Mouse (Mus musculus) frontal cortex, adult 2 months (tissue): ENCODE data around the gene Rubcn. TPM values are rescaled to one million over a fixed set of nuclear protein-coding genes. Genes with fewer than 3 reads are reported as not detected.
"Not testable (repeated sequence)": the region's sequence is repeated elsewhere in the genome, so short reads cannot be mapped to it uniquely, and the experiment has no call there.

ENCODE experiments used
- DNase-seq, 2 experiments: peaks; one replicate each; pipeline ENCODE4 v3.0.0; 2022; ENCODE audit warnings: low spot score in 1 of 2; ENCODE audit errors: extremely low spot score in 1 of 2
- polyA plus RNA-seq: library from polyadenylated mRNA; depleted of rRNA; stranded (reverse); fragments of >200 nt; gene quantifications from 2 replicates; pipeline ENCODE4 v1.2.3, GENCODE M21; 2012; rRNA removed

Gene Rubcn
- polyA plus RNA-seq: 75.0 and 76.5 TPM in 2 replicates

DNA sequence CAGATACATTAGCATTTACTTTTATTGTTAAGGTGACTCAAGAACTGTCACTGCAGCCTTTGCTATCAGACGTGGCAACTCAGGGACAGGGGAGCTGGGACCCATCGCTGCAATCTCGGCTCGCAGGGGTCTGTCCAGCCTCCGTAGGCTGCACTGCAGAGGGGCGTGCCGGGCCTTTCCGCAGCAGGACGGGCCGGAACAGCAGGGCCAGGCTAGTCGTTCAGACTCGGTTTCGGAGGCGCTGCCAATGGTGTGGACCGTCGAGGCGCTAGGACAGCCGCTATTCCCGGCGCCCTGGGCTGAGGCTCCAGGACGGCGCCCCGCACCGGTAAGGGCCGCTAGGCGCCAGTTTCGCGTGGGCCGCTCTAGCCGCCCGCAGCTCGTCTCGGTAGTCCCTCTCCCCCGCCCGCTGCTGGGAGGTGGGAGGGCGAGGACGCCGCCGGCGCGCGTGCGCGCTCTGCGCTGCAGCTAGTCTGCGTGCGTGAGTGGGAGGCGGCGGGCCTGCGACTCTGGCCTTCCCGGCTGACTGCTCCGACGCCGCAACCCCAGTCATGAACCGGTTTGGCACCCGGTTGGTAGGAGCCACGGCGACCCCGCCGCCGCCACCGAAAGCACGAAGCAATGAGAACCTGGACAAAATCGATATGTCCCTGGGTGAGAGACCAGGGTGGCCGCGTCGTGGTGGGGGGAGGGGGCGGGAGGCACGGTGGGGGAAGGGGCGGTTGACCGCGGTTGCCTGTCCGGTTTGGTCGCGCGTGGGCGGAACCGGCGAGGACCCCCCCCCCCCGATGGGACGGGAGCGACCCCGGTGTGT is at the start of gene Rubcn, which contains the start of gene Fyttd1:
Gene Rubcn, minus strand, starts transcription at position 424 of the 814 bp plus-strand sequence.
Gene Fyttd1, plus strand, starts transcription at position 158 of the 814 bp plus-strand sequence.
- DNase-seq: peak; percentile 91 to 97

DNA sequence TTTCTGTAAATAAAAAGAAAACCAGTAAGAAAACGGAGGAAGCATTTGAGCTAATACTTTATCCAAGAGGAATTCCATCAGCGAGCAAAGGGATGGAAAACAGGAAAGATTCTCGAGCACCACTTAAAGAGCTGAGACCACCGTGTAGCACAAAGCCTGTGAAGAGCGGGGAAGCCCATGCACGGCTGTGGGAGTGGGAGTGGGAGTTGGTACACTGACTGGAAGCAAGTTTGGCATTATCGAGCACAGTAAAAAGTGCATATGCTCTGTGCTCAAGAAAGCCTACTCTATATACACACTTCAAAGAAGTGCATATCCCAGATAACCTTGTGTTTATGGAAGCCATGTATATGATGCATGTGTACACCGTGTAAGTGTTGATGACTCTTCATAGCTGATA is 49.5 kb upstream of the Rubcn start:
- no peak for DNase-seq

DNA sequence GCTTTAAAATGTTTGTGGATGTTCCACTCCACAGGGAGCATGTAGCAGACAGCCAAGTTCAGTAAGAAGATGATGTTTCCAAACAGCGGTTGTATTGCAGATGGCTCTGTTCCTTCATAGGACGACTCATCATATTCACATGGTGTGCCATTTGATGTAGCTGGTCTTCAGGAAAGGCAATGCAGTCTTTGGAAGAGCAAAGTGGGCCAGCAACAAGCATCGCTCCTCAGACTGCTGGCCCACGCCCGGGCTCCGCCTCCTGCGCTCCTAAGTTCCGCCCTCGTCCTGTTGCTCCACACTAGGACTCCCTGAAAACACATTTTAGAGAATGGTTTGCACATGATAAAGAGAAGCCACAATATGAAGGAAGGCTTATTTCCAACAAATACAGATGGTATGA is 49.1 kb upstream of the Rubcn start:
- DNase-seq: peak in 1 of 2 experiments; percentile 32

DNA sequence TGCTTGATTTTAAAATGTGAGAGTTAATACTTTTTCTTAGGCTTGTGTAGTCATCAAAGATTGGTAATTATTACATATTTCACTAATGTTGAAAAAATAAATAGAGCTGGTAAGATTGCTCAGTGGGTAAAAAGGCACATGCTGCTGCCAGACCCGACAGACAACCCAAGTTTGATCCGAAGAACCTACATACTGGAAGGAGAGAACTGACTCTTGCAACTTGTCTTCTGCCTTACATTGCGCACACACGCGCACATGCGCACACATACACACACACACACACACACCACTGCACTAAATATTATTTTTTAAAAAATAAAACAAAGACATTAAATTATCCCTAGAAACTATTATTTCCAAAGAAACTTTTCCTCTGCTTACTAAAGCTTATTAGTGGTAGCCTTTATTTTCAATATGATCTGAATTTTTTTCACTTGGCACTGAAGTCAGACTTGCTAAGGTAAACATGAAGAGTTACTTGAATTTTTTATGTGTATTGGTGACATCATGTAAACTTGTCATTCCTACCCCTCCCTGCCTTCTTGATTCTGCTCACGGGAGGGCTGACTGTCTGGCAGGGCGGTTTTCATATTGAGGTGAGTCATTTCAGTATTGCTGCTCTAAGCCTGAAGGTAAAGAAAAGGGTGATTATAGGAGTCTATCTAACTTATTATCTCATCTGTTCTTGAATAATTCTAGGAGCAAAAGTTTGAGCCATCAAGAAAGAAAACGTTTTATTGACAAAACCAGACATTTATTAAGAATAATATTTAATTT is 37.9 kb upstream of the Rubcn start:
- no peak for DNase-seq

DNA sequence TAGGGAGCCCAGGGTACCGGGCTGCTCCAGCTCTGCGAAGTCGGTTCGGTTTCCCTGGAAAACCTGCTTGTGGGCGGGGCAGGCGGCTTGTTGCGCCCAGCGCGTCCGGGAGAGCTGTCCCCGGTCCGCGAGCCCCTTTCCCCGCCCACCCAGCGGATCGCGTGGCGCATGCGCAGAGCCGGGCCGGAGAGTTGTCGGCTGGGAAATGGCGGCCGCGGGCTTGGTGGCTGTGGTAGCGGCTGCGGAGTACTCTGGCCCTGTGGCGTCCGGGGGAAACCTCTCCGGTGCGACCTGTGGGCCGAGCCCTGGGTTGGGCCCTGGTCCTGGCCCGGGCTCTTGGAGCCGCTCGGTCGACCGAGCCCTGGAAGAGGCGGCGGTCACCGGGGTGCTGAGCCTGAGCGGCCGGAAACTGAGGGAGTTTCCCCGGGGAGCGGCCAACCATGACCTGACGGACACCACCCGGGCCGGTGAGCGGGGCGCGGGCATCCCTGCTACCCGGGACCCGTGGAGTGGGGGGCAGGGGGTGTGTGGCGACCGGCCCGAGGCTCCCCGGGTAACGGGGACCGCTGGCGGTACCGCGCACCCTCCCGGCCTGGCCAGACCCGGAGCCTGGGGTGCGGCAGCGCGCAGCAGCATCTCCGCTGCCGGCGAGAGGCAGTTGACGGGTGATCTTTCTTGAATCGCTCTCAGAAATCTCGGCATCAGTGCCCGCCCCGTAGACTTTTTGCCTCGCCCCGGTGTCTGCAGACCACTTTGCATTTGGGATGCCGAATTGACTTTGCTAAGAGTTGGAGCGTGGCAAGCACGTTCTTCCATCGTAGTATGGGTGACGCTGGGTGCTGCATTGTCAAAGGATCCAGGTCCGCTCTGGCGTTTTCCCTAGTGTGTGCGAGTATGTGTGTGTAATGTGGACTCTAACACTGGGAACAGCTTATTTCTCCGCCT is 36.6 kb upstream of the Rubcn start, which contains the start of gene Lrch3:
Gene Lrch3, plus strand, starts transcription at position 164 of the 945 bp plus-strand sequence.
- DNase-seq: peak; percentile 62 to 93

DNA sequence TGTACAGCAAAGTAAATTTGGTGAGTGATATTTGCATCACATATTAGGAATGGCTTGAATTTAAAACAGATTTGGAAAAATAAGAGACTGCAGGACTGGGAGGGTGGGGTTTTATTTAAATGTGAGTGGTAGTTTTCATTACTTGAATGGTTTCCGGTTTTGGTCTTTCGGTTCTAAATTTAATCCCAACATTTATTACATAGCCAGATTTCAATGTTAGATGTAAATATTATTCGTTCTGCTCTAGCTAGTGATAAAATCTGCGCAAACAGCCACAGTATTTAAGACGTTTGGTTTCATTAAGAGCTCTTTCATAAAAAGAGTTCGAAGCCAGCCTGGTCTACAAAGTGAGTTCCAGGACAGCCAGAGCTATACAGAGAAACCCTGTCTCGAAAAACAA is 35.6 kb upstream of the Rubcn start:
- no peak for DNase-seq

DNA sequence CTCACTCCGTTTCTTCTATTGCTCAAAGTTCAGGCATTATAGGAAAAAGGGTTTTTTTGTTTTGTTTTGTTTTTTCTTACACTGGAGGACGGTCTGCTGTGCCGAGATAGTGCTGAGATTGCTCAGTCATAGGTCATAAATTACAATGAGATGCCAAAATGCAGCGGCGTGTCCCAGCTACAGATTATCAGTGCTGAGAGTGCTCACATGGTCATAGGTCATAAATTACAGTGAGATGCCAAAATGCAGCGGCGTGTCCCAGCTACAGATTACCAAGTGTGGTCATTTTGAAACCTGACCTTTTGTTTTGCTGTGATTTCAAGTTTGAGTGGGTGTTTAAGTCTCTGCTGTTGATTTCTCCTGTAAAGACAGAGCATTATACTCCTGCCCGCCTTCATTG is 29.2 kb upstream of the Rubcn start:
- no peak for DNase-seq

DNA sequence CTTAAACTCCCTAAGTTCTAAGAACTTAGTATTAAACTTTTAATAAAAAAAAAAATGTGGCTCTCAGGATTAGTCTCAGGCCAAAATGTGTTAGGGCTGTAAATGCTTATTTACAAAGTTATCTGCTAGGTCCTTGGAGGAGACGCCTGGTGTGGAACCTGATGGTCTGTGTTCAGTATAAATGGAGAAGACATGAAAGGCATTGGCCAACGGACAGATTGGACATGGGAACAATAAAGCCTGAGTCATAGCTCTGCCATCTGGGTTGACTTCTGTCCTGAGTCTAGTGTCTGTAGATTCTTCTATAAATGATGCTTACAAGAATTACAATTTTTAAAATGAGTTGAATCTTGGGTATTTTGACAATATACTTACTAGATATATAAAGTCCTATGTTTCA is 28.6 kb upstream of the Rubcn start:
- DNase-seq: no peak

DNA sequence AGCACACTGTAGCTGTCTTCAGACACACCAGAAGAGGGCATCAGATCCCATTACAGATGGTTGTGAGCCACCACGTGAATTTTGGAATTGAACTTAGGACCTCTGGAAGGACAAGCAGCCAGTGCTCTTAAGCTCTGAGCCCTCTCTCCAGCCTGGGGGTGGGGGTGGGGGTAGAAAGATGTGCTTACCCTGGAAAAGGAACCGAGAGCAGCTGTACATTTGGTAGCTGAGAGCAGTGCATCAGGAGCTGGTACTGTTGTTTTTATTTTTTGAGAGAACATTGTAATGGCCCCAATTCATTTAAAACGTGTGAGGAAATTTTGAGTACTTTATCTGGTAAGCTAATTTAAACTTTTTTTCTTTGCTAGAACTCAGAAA is 24.5 kb upstream of the Rubcn start:
- no peak for DNase-seq

DNA sequence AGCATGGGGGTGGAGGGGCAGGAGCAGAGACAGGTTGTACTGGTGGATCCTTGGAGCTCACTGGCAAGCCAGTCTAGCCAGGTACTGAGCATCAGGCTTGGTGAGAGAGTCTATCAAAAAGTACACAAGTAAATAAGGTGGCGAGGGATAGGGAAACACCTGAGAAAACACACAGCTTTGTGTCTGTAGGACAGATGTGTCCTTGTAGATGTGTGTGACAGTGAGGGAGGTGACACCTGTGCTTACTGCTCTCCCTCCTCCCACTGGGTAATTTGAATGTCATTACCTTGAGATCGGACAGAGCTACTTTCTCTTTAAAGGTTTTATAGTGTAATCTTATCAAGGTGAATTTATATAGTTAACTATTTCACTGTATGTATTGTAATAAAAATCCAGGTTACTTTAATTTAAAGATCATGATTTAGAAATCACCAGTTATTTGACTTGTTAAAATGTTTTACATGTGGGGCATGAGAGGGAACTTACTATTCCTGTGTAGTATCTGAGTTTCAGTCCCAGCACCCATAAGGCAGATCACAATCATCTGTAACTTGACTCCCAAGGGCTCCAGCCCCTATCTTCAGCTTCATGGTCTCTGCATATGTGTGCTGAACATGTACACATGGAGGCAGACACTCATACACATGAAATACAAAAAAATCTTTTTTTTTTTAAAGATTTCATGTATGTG is 23.9 kb upstream of the Rubcn start:
- DNase-seq: no peak

DNA sequence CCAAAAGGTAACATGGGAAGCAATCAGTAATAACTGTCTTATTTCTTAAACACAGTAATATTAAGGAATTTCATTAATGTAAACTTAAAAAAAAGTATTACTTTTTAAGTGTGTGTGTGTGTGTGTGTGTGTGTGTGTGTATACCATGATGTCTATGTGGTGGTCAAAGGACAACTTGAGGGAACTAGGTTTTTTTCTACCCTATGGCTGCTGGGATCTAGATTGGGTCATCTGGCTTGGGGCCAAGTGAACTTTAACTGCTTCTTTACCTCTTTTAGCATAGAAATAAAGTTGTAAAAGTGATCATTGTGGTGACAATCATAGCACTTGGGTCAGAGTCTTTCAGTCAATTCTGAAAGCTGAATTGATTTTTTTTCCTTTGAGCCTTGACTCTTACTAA is 18.6 kb upstream of the Rubcn start:
- no peak for DNase-seq

DNA sequence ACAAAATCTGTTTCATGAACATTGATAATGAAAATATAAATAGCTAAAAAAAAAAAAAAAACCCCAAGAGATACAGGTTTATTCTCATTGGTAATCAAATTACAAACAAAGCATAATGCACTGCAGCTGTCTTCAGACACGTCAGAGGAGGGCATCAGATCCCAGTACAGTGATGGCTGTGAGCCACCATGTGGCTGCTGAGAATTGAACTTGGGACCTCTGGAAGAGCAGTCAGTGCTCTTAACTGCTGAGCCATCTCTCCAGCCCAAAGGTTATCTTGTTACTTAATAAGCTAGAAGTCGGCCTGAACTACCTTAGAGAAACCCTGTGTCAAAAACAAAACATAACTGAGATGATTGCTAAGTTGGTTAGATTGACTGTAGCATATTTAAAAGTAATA is 12.3 kb upstream of the Rubcn start:
- DNase-seq: no peak

DNA sequence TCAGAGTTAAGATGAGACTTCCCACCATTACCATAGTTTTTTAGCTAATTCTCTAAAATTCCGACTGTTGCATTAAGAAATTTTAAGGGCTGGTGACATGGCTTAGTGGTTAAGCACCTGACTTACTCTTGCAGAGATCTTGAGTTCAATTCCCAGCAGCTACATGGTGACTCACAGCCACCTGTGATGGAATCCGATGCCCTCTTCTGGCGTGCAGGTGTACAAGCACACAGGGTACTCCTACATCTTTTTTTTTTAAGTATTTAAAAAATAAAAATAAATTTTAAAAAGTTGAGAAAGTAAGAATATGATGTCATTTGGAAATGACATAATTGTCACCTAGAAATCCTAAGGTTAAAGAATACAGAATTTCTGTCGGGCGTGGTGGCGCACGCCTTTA is 10.4 kb upstream of the Rubcn start:
- DNase-seq: no peak

DNA sequence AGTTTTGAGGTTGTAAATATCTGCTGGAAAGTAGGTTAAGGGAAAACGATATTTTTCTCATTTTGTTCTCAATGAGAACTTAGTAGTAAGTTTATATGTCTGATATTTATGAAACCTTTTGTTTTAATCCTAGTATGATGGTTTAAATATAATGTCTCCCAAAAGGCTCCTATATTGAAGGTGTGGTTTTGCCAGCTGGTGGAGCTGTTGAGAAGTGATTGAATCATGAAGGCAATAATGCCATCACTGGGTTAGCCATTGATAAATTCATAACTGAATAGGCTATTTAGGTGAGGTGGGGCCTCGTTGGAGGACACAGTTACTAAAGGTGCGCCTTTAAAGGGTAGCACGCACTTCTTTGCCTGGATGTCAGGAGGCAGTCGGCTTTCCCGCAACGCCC is 4.0 kb upstream of the Rubcn start:
- DNase-seq: no peak

DNA sequence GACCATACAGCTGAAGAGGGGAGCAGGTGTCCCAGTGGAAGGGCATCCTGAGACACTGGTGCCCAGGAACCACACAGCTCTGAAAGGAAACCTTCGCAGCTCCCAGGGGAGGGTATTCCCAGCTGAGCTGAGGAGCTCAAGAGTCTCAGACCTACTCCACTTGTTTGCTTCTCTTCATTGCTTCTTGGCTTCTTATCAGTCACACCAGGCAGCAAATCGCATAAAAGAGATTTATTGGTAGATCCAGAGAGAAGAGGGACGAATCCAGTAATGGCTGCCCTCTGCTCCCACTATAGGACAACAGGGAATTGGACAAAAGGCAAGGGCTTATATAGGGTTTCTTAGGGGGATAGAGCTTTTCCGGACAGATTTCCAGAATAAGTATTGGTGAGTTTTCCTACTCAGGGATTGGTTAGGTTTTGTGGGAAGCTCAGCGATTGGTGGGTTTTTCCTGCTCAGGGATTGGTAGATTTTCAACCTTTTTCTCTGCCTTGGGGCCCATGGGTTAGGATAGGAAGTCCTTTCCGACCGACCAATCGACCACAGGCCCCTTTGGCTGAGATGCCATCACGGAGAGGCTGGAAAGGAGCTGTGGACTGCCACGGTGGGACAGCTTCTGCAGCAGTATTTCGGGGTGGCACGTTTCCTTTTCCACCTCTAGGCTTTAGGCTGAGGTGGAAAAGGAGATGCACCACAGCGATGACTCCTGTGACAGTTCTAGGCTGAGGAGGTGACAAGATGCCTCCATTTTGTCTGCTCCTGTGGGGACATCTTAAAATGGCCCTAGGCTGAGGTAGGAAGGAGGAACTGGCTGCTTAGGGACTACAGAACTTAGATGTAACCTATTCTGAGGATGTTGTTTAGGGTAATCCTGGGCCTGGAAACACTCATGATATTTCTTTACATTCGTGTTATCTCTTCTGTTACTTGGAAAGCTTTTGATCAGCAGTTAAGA is 1.7 kb upstream of the Rubcn start:
- DNase-seq: no peak

DNA sequence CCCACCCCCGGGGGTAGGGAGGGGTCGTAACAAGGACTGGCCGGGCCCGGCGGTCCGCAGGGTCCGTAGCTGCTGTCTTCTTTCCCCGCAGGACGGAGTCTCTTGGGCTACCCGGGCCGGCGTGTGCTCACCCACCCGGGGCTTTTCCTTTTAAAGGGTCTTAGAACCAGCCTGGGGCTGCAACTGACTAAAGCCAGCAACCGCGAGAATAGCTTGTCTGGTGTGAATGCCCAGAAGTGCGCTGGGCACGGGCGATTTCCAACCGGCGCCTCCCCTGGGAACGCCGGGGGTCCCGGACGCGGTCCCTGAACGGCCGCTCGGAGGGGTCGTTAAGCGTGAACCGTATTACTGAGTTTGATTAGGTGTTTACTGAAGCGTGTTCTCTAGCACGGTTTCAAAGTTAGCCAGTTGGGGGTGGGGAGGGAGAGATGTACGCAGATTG is 612 bp upstream of the Rubcn start:
- no peak for DNase-seq

DNA sequence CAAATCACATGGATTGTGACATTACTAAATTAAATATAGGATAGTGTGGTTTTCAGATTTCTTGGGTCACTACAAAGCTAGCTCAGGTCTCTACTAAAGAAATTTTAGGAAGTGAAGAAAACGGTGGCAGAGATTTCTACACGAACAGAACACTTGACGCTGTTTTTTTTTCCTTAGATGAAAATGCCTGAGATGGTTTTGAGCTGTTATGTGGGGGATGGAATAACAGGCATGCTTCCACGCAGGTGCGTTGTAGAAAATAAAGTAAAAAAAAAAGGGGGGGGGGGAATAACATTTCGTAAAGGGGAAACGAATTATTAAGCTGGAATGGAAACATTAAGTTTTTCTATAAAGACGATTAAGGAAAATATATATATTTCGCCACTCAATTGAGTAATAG is 735 bp downstream of the Rubcn start:
- no peak for DNase-seq

DNA sequence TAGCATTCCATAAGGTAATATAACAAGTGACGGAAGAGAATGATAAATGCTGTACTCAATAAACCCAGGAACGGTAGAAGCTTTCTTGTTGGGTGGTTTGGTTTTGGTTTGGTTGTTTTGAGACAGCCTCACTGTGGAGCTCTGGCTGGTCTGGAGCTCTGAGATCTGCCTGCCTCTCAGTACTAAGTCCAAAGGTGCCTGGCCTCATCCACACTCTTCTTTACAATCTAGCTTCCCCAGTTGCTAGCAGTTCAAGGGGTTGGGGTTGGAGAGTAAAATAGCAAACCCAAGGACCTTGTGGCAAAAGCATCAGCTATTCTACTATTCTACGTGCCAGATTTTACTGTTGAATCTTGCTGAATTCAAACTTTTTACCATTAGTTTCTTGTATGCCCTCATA is 1.7 kb downstream of the Rubcn start:
- no peak for DNase-seq

DNA sequence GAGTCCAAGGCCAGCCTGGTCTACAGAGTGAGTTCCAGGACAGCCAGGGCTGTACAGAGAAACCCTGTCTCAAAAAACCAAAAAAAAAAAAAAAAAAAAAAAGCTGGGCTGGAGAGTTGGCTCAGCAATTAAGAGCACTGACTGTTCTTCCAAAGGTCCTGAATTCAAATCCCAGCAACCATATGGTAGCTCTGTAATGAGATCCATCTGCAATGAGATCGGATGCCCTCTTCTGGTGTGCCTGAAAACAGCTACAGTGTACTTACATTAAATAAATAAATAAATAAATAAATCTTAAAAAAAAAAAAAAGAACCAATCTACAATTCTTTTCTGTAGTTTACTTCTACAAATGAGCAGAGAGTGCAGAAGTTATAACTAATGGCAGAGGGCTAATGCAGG is 2.3 kb downstream of the Rubcn start:
- DNase-seq: not testable (repeated sequence)
